Mouse (Mus musculus) midbrain, embryonic 13.5 days (tissue): ENCODE data around the gene Rcn2. TPM values are rescaled to one million over a fixed set of nuclear protein-coding genes. Genes with fewer than 3 reads are reported as not detected.

ENCODE experiments used
- ATAC-seq: fragments of 200-750 bp; cut with Nextera tagmentation; 2 replicates; pipeline ENCODE4 v1.8.0; 2017; ENCODE audit warnings: mild to moderate bottlenecking, moderate TSS enrichment, moderate library complexity
- H3K27ac ChIP-seq: fragments of 300-500 bp; sonication (generic); 2 replicates; pipeline ENCODE4 v1.5.1; 2015; ENCODE audit warnings: inconsistent platforms, mild to moderate bottlenecking, moderate library complexity
- H3K27me3 ChIP-seq: fragments of 300-500 bp; sonication (generic); 2 replicates; pipeline ENCODE4 v1.6.1; 2015; ENCODE audit warnings: mild to moderate bottlenecking, inconsistent platforms
- H3K36me3 ChIP-seq: fragments of 300-500 bp; sonication (generic); 2 replicates; pipeline ENCODE4 v1.6.1; 2015; ENCODE audit warnings: mild to moderate bottlenecking, inconsistent platforms
- H3K4me1 ChIP-seq: fragments of 300-500 bp; sonication (generic); replicated peaks from 2 replicates; pipeline ENCODE4 v1.6.1; 2015; ENCODE audit warnings: inconsistent platforms
- H3K4me2 ChIP-seq: fragments of 300-500 bp; sonication (generic); replicated peaks from 2 replicates; pipeline ENCODE4 v1.6.1; 2015; ENCODE audit warnings: moderate library complexity, mild to moderate bottlenecking, inconsistent platforms
- H3K4me3 ChIP-seq: fragments of 300-500 bp; sonication (generic); replicated peaks from 2 replicates; pipeline ENCODE4 v1.5.1; 2015; ENCODE audit warnings: mild to moderate bottlenecking, inconsistent platforms
- H3K9ac ChIP-seq: fragments of 300-500 bp; sonication (generic); replicated peaks from 2 replicates; pipeline ENCODE4 v1.6.1; 2015; ENCODE audit warnings: mild to moderate bottlenecking, inconsistent platforms
- H3K9me3 ChIP-seq: fragments of 300-500 bp; sonication (generic); 2 replicates; pipeline ENCODE4 v1.6.1; 2016; ENCODE audit warnings: mild to moderate bottlenecking, inconsistent platforms
- whole genome bisulfite sequencing: fragments of 180-500 bp; shearing (Covaris S2); methylation state at CpG from one replicate; pipeline ENCODE4 v1.1.7; 2015; 5-methylcytosine and 5-hydroxymethylcytosine counted together
- polyA plus RNA-seq: library from polyadenylated mRNA; unstranded; fragments of >200 nt; fragmentation: Nextera tagmentation; extraction: Ambion mirVana; gene quantifications from 2 replicates; pipeline ENCODE4 v1.2.1, GENCODE M21; 2015

The Rcn2 gene
- polyA plus RNA-seq, 1 experiment from 2014 or later = 342 TPM

DNA sequence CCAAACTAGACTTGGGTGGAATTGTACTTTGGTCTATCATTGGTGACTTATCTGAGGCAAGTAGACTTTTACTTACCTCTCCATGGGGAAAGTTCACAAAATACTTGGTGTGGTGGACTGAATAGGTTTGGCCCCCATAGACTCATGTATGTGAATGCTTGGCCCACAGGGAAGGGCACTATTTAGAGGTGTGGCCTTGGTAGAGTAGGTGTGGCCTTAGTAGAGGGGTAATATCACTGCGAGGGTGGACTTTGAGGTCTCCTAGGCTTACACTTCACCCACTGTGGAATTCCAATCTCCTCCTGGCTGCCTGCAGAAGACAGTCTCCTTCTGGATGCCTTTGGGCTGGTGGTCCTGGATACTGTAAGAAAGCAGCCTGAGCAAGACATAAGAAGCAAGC lies 27.0 kb downstream of the Rcn2 start:
- H3K9me3 ChIP-seq = no peaks in the 10 kb centered on the region
- peaks cover 77% of the 10 kb centered on the region for H3K36me3 ChIP-seq
- no peak overlapping the region for H3K9ac ChIP-seq
- 96% methylated on average over 1 of the region's 1 CpGs for WGBS
- H3K4me3 ChIP-seq = no peak overlapping the region
- no peak overlapping the region for H3K4me2 ChIP-seq
- no peak for ATAC-seq
- H3K27me3 ChIP-seq = no peaks in the 10 kb centered on the region
- no peaks in the 10 kb centered on the region for H3K4me1 ChIP-seq
- H3K27ac ChIP-seq = no peak overlapping the region

DNA sequence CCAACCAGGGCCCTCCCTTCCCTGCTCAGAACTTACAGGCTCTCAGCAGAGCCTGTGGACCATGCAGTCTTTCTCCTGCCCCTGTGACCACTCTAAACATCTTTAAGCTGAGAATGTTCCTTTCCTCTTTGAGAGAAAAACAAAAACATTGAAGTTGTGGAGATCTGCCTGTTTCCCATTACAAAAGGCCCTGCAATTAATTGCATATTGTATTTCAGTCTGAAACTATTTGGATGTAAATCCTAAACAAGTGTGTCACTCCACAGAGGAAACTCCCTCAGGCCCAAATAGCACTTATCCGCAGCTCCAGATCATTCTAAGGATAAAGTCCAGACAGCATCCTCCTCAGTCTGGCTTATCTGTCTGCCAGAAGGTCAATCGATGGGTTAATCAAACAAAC lies 31.2 kb downstream of the Rcn2 start:
- peaks cover 16% of the 10 kb centered on the region for H3K4me1 ChIP-seq
- H3K4me2 ChIP-seq = no peak overlapping the region
- WGBS = 86% methylated on average over 2 of the region's 2 CpGs
- H3K27me3 ChIP-seq = no peaks in the 10 kb centered on the region
- H3K36me3 ChIP-seq = peaks cover 50% of the 10 kb centered on the region
- no peak overlapping the region for H3K4me3 ChIP-seq
- ATAC-seq = no peak
- no peaks in the 10 kb centered on the region for H3K9me3 ChIP-seq
- no peak overlapping the region for H3K27ac ChIP-seq
- no peak overlapping the region for H3K9ac ChIP-seq

DNA sequence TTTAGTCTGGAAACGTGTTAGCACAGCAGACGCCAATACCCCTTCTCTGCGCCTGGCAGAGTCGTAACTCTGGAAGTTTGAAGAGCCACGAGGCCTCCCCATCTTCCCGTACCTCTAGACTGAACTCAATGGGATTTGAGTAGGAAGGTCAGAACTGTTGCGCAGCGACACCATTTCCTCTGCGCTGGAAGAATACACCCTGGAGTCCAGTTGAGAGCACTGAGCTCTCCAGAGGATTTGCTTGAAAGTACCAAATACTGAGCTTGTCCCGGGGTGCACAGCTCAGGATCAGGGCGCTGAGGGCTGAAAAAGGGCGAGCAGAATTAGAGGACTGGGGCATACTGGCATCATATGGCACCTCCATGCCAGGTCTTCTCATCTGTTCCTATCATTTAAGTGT lies 33.2 kb downstream of the Rcn2 start:
- Histone ChIP-seq H3K9ac (no peak overlapping the region), H3K9me3 (no peaks in the 10 kb centered on the region), H3K36me3 (peaks cover 51% of the 10 kb centered on the region), H3K4me1 (peaks cover 16% of the 10 kb centered on the region), H3K4me2 (no peak overlapping the region), H3K4me3 (no peak overlapping the region), H3K27me3 (no peaks in the 10 kb centered on the region), H3K27ac (no peak overlapping the region)
- 75% methylated on average over 12 of the region's 12 CpGs for WGBS
- 0 out of 2 replicates have a peak, but pooled peaks have one; percentile 24 for ATAC-seq

DNA sequence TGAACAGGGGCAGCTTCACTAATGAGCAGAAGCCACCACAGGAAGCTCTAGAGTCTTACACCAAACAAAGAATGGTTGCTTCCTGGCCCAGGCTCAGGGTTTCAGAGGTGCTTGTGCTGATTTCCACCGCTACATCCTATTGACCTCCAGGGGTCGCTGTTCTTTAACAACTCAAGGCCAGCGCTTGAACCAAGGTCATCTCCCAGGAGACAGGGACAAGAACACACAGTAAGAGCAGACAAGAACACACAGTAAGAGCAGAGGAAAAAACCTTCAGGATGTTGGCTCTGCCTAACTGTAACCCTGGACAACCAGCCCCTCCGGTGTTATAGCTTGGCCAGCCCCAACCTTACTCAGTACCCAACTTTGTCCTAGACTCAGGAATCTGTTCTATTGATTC lies 33.6 kb downstream of the Rcn2 start:
- Histone ChIP-seq H3K4me3 (no peak overlapping the region), H3K4me1 (peaks cover 16% of the 10 kb centered on the region), H3K4me2 (no peak overlapping the region), H3K27ac (0 out of 2 replicates have a peak overlapping the region, but pooled peaks have one; percentile 42), H3K27me3 (no peaks in the 10 kb centered on the region), H3K36me3 (peaks cover 48% of the 10 kb centered on the region), H3K9ac (no peak overlapping the region), H3K9me3 (no peaks in the 10 kb centered on the region)
- 0 out of 2 replicates have a peak, but pooled peaks have one; percentile 62 for ATAC-seq
- 10% methylated on average over 4 of the region's 4 CpGs for WGBS

DNA sequence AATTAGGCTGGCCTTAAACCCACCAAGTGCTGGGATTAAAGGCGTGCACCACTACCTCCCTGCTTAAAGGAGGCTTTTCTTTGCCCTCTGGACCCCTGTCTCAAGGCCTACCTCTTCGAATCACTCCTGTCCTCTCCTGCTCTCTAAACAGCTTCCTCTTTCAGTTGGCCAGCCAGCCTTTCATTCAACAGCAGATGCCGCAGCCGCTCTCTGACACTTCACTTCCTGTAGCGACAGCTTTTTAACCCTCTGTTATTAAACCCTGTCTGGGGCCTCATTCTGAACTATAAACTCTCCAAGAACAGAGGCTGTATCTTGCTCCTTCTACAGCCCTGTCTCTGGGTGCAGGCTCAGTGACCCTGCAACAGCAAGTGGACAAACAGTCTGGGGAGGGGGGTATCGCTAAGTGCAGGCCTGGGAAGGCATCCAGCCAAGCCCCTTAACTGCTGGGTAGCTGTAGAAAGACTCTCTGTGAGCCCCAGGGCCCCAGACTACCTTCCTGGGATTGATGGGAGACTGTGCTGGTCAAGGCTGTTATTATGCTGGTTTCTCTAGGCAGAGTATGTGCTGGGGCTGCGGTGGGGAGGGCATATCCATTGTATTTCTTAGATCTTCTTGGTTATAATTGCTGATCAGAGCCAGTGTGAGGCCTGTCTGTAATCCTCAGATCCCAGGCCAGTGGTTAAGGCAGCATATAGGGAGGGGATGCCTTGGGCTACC lies 34.4 kb downstream of the Rcn2 start:
- Histone ChIP-seq H3K4me2 (no peak overlapping the region), H3K27me3 (no peaks in the 10 kb centered on the region), H3K4me3 (no peak overlapping the region), H3K36me3 (peaks cover 44% of the 10 kb centered on the region), H3K9ac (no peak overlapping the region), H3K27ac (peak overlapping the region; percentile 42), H3K9me3 (no peaks in the 10 kb centered on the region), H3K4me1 (peaks cover 16% of the 10 kb centered on the region)
- 59% methylated on average over 7 of the region's 7 CpGs for WGBS
- peak; percentile 53 for ATAC-seq

DNA sequence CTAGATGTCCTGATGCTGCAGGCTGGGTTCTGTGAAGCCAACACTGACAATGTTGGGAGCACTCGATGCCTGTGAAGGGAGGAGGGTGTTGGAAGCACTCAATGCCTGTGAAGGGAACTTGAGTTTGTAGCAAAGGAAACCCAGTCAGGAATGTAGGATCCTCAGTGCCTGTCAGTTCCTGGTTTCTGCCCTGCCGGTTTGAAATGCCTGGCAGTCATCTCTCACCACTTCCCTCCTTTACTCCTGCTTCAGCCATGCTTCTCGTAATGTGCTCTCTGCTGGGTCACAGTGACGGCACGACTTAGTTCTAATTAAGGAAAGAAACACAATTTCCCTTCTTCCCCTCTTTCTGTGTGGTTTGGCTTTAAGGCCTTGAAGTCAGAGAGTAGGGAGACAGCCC lies 37.9 kb downstream of the Rcn2 start:
- H3K27me3 ChIP-seq = no peaks in the 10 kb centered on the region
- no peak overlapping the region for H3K27ac ChIP-seq
- peaks cover 16% of the 10 kb centered on the region for H3K4me1 ChIP-seq
- H3K9ac ChIP-seq = no peak overlapping the region
- H3K36me3 ChIP-seq = peaks cover 27% of the 10 kb centered on the region
- no peak for ATAC-seq
- H3K4me2 ChIP-seq = no peak overlapping the region
- WGBS = 89% methylated on average over 5 of the region's 5 CpGs
- H3K9me3 ChIP-seq = no peaks in the 10 kb centered on the region
- no peak overlapping the region for H3K4me3 ChIP-seq

DNA sequence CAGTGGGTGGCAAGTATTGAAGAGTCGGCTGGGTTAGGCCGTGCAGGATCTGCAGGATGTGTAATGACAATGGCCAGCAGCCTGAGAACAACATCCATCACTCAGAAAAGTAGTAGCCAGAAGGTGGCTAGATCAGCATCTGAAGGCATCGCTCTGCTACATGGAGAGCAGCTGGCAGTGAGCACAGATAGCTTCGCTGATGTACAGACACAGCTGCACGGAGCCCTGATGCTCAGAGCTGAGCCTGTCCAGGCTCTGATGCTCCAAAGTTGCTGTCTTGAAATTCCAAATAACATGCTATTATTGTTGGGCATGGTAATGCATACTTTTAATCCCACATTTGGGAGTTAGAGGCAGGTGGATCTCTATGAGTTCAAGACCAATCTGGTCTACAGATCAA lies 44.9 kb downstream of the Rcn2 start:
- WGBS = 86% methylated on average over 5 of the region's 5 CpGs
- Histone ChIP-seq H3K4me2 (no peak overlapping the region), H3K4me3 (no peak overlapping the region), H3K27me3 (no peaks in the 10 kb centered on the region), H3K4me1 (peaks cover 13% of the 10 kb centered on the region), H3K9ac (no peak overlapping the region), H3K27ac (no peak overlapping the region), H3K9me3 (no peaks in the 10 kb centered on the region), H3K36me3 (peaks cover 4% of the 10 kb centered on the region; the same call in 1 of the 2 replicates)
- no peak for ATAC-seq

DNA sequence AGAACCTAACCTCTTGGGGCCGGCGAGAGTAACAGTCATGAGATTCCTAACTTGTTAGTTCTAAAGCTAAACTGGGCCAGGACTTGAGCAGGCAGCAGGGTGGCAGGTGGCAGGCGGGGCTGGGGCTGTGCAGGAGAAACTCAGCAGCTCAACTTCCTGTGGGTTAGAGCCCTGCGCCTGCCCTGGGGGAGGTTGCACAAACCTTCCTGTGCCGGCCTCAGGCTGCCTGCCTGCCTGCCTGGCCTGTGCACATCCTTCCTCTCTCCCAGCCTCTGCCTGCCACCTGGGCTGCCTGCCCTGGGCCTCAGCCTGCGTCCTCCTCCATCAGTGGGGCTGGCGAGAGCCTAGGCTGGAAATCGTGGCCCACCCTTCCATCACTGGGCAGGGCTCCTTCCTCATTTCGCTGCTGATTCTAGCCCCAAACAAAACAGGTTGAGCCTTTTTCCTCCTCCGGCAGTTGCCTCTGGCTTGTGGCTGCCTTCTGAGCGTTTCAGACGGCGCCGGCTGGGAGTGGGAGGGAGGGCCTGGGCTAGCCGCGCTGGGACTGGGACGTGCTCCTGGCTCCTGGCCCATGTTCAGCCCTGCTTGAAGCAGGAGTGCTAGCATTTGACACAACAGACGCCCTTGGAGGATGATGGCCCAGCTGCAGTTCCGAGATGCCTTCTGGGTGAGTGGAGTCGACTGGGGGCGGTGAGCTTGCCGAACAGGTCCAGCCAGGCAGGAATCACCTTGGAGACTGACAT lies 48.3 kb downstream of the Rcn2 start, which contains the start of gene Pstpip1:
TSS of gene Pstpip1 (plus strand) at position 185 of the 743 bp plus-strand sequence.
- ATAC-seq = peak; percentile 87
- peak within 1 kb of the TSS; percentile 35 for H3K27ac ChIP-seq
- no peaks in the 10 kb centered on the region for H3K36me3 ChIP-seq
- no peak within 1 kb of the TSS for H3K4me3 ChIP-seq
- 37% methylated on average over 22 of the region's 22 CpGs for WGBS
- no peaks in the 10 kb centered on the region for H3K9me3 ChIP-seq
- 0 out of 2 replicates have a peak within 1 kb of the TSS, but pooled peaks have one; percentile 15 for H3K4me2 ChIP-seq
- peaks cover 13% of the 10 kb centered on the region for H3K4me1 ChIP-seq
- peak within 1 kb of the TSS; percentile 30; the same call in 1 of the 2 replicates for H3K9ac ChIP-seq
- H3K27me3 ChIP-seq = no peaks in the 10 kb centered on the region

DNA sequence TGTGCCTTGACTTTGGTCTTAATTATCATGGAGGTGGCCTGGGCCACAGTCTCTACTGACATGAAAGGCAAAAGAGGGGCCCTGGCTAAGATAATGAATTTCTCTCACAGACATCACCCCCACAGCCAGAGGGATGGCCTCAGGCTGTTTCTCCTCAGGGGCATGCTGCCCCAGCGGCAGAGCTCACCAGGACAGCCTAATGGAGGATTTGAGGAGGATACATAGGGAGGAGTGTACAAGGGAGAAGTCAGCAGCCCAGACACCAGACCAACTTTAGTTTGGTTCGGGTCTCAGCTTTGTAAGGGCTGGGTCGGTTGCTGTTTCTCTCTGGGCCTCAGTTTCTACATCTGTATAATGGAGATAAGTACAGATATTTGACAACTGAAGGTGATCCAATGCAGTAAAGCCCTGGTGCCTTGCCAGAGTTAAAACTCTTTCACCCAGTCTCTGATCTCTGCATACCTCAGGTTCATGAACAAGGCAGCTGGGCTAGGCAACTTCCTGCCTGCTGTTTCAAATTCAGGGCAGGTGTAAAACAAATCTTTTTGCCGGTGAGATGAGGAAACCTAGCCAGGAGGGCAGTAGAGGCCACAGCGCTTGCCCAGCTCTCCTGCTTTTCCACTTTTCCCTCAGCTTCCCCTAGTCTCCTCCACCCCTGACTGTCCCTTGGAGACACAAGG lies 49.0 kb downstream of the Rcn2 start:
- peak; percentile 52 for ATAC-seq
- no peaks in the 10 kb centered on the region for H3K9me3 ChIP-seq
- WGBS = 72% methylated on average over 5 of the region's 5 CpGs
- H3K4me3 ChIP-seq = no peak overlapping the region
- no peak overlapping the region for H3K4me2 ChIP-seq
- H3K27me3 ChIP-seq = no peaks in the 10 kb centered on the region
- H3K9ac ChIP-seq = no peak overlapping the region
- H3K36me3 ChIP-seq = no peaks in the 10 kb centered on the region
- H3K4me1 ChIP-seq = peaks cover 13% of the 10 kb centered on the region
- no peak overlapping the region for H3K27ac ChIP-seq

DNA sequence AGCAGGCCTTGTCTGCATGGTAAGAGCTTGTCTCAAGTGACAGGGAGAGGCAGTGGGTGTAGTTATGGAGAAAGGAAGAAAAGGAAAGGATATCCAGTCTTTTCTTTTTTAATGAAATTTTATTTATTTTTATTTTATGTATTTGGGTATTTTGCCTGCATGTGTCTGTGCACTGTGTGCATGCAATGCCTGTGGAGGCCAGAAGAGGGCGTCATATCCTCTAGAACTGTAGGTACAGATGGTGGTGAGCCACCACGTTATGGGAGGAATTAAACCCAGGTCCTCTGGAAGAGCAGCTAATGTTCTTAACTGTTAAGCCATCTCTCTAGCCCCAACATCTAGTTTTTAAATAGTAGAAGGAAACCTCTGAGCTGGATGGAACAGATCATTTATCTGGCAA lies 50.5 kb downstream of the Rcn2 start:
- WGBS = 47% methylated on average over 2 of the region's 2 CpGs
- Histone ChIP-seq H3K9me3 (no peaks in the 10 kb centered on the region), H3K4me2 (no peak overlapping the region), H3K9ac (no peak overlapping the region), H3K27me3 (no peaks in the 10 kb centered on the region), H3K4me3 (no peak overlapping the region), H3K4me1 (peaks cover 13% of the 10 kb centered on the region), H3K27ac (no peak overlapping the region), H3K36me3 (no peaks in the 10 kb centered on the region)
- ATAC-seq = no peak

DNA sequence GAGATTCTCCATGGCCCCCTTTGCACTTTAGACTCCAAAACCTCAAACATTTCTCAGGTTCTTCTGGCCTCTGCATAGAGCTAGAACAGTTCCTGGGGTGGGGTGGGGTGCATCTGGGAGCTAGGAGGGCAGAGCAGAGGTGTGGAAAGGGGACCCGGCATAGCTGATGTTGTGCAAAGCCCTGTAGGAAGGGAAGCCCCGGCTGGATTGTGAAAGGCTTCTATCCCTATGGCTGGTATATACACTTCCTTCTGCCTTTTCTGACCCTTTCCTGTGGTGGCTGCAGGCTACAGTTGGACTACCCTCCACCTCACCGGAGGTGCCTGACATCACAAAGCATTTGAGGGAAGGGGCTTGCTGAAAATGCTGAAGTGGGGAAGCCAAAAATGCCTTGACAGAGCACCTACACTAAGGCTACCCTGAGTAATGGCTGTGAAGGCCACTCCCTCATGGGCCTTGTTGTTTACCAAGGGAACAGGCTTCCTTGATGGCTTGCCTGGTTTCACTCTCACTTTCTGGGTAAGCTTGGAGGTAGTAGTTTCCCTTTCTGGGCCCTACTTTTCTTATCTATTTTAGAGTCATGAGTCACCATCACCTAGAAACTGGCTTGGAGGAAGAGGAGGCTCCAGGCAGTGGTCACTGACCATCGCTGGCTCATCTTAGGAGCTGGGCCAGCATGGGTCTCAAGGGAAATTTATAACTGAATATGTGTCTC lies 56.1 kb downstream of the Rcn2 start:
- no peaks in the 10 kb centered on the region for H3K27me3 ChIP-seq
- 91% methylated on average over 4 of the region's 4 CpGs for WGBS
- H3K36me3 ChIP-seq = no peaks in the 10 kb centered on the region

More for the DNA sequence above, 56.1 kb downstream of the Rcn2 start:
- Histone ChIP-seq H3K9ac (no peak overlapping the region), H3K4me3 (no peak overlapping the region), H3K4me2 (no peak overlapping the region), H3K9me3 (no peaks in the 10 kb centered on the region), H3K4me1 (no peaks in the 10 kb centered on the region), H3K27ac (no peak overlapping the region)
- ATAC-seq = no peak
